Mouse (Mus musculus) R1 (cell line): ENCODE data around the gene Tbc1d10c.

Experiments used
- DNase-seq: peaks from one replicate; pipeline ENCODE4 v3.0.0-alpha.2; 2018; ENCODE audit warnings: low read depth, low spot score

The Tbc1d10c gene

GRCm38 (mm10) chr19:4145936-4146335 lies 45.1 kb downstream of the Tbc1d10c start:
- peak; percentile 80 for DNase-seq

GRCm38 (mm10) chr19:4144550-4145498 lies 46.3 kb downstream of the Tbc1d10c start:
- no peak for DNase-seq

- DNase-seq, result no peak
These were observed 47.3 kb downstream of the Tbc1d10c start, which contains the start of gene Cabp4 for GRCm38 (mm10) chr19:4143759-4144268. Cabp4 (minus strand) TSS chr19:4144033.

GRCm38 (mm10) chr19:4142416-4143173 lies 48.5 kb downstream of the Tbc1d10c start:
- no peak for DNase-seq

- no peak for DNase-seq
These were observed 50.9 kb downstream of the Tbc1d10c start for GRCm38 (mm10) chr19:4140147-4140546.

GRCm38 (mm10) chr19:4139446-4139845 lies 51.6 kb downstream of the Tbc1d10c start, which contains the start of gene Gpr152:
Gpr152 (plus strand) TSS chr19:4139787.
- peak; percentile 19 for DNase-seq

- DNase-seq, result no peak
These were observed 53.2 kb downstream of the Tbc1d10c start for GRCm38 (mm10) chr19:4137913-4138312.

- DNase-seq, result peak; percentile 60
These were observed 54.6 kb downstream of the Tbc1d10c start for GRCm38 (mm10) chr19:4136463-4136862.

- DNase-seq, result peak; percentile 56
These were observed 55.1 kb downstream of the Tbc1d10c start for GRCm38 (mm10) chr19:4135963-4136345.

GRCm38 (mm10) chr19:4135229-4135962 lies 55.7 kb downstream of the Tbc1d10c start:
- peak; percentile 53 for DNase-seq

- DNase-seq, result no peak
These were observed 56.7 kb downstream of the Tbc1d10c start for GRCm38 (mm10) chr19:4134354-4134753.
